27 mouse cellular contexts compared by ENCODE assay signal in the genomic region with DNA sequence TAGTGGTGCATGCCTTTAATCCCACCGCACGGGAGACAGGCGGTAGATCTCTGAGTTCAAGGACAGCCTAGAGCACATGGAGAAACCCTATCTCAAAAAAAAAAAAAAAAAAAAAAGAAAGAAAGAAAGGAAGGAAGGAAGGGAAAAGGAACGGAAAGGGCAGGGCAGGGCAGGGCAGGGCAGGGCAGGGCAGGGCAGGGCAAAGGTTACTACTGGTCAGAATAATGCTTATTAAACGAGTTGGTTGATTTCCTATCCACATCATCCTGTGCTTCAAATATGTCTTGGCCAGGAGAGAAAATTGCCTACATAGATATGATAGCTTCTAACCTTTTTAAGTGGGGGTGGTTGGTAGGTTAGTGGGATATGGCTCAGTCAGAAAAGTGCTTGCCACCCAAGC. TPM values are rescaled to one million over a fixed set of nuclear protein-coding genes. Genes with fewer than 3 reads are reported as not detected.
DNase-seq lines count a peak whose midpoint lies in the region; ATAC-seq and TF ChIP-seq lines count a peak whose summit lies in the region.
"Had no signal": no experiment of that assay in that cellular context is flagged by ENCODE, and none has a peak within 500 bp of the region (broad histone marks: within the 10 kb centered on the region; RNA-seq: fewer than 3 reads in every experiment).

No protein-coding gene starts in this region.

- intact Hi-C loops in heart, postnatal 14 days (cut with DNase I), result no loop called here

- TF ChIP-seq POLR2A in small intestine, adult 2 months (IDR thresholded peaks at IDR 0.05; ENCODE audit: low read depth, low read length), result no peak

- no peaks in the 10 kb centered on the region for H3K9me3 ChIP-seq in intestine, embryonic 15.5 days
- no peaks in the 10 kb centered on the region for H3K9me3 ChIP-seq in intestine, embryonic 16.5 days (ENCODE audit: control insufficient read depth, low read length)
- H3K9me3 ChIP-seq in intestine, postnatal 0 days (ENCODE audit: control insufficient read depth), result no peaks in the 10 kb centered on the region
- H3K9me3 ChIP-seq: G1E had no signal

- no peak overlapping the region for H3K4me3 ChIP-seq in intestine, embryonic 15.5 days (replicated peaks)
- H3K4me3 ChIP-seq in intestine, embryonic 16.5 days (ENCODE audit: low read length), result no peak overlapping the region
- H3K4me3 ChIP-seq in intestine, postnatal 0 days (ENCODE audit: low read depth, low read length), result no peak overlapping the region
- no peak overlapping the region for H3K4me3 ChIP-seq in small intestine, adult 2 months (ENCODE audit: low read depth, low read length)

- no peak overlapping the region for H3K9ac ChIP-seq in intestine, embryonic 15.5 days
- no peak overlapping the region for H3K9ac ChIP-seq in intestine, embryonic 16.5 days (ENCODE audit: low read depth, low read length)
- no peak overlapping the region for H3K9ac ChIP-seq in intestine, postnatal 0 days (ENCODE audit: low read depth, low read length)

- no peaks in the 10 kb centered on the region for H3K36me3 ChIP-seq in intestine, embryonic 15.5 days
- no peaks in the 10 kb centered on the region for H3K36me3 ChIP-seq in intestine, embryonic 16.5 days (ENCODE audit: control insufficient read depth, insufficient read depth, low read length)
- H3K36me3 ChIP-seq in intestine, postnatal 0 days (ENCODE audit: control insufficient read depth, insufficient read depth), result no peaks in the 10 kb centered on the region
- no peaks in the 10 kb centered on the region for H3K36me3 ChIP-seq in small intestine, adult 2 months (ENCODE audit: control insufficient read depth, insufficient read depth, low read length)
- H3K36me3 ChIP-seq: G1E had no signal

- 70% methylated on average over 5 of the region's 5 CpGs for WGBS in intestine, embryonic 15.5 days
- WGBS in intestine, embryonic 16.5 days, result 69% methylated on average over 5 of the region's 5 CpGs
- WGBS in intestine, postnatal 0 days, result 60% methylated on average over 5 of the region's 5 CpGs
- 52% methylated on average over 5 of the region's 5 CpGs for WGBS in small intestine, adult 2 months

- H3K27me3 ChIP-seq in intestine, embryonic 15.5 days (replicated peaks), result no peaks in the 10 kb centered on the region
- H3K27me3 ChIP-seq in intestine, embryonic 16.5 days (replicated peaks; ENCODE audit: control insufficient read depth, insufficient read depth, low read length), result no peaks in the 10 kb centered on the region
- H3K27me3 ChIP-seq in intestine, postnatal 0 days (replicated peaks; ENCODE audit: control insufficient read depth, insufficient read depth, low read length), result no peaks in the 10 kb centered on the region
- no peaks in the 10 kb centered on the region for H3K27me3 ChIP-seq in small intestine, adult 2 months (ENCODE audit: control insufficient read depth, insufficient read depth, low read length)
- H3K27me3 ChIP-seq: CH12.LX, Patski had no signal

- no peak for DNase-seq in layer of hippocampus, adult 18-20 months (ENCODE audit: low spot score in 2 of 2)
- DNase-seq in urinary bladder, postnatal 36 days (ENCODE audit: low spot score in 2 of 2), result no peak
- DNase-seq in heart, postnatal 14 days, result no peak
- DNase-seq: adrenal gland, adult 2 months; adrenal gland, adult 8-10 months; adrenal gland, postnatal 10 days; adrenal gland, postnatal 14 days; adrenal gland, postnatal 25 days; adrenal gland, postnatal 36 days; B cell, adult 2 months; cerebellum, adult 11 months; cerebellum, adult 11-12 months; cerebellum, adult 18-20 months had no signal

- TF ChIP-seq CTCF in intestine, postnatal 0 days (IDR thresholded peaks at IDR 0.05; ENCODE audit: low read depth), result no peak
- TF ChIP-seq CTCF in small intestine, adult 2 months (IDR thresholded peaks at IDR 0.05; ENCODE audit: extremely low read depth, insufficient read length, insufficient replicate concordance, low read depth, low read length), result no peak

- peak; percentile 53; the same call in 1 of the 2 replicates for ATAC-seq in intestine, embryonic 15.5 days
- peak; percentile 48; the same call in 1 of the 2 replicates for ATAC-seq in intestine, embryonic 16.5 days
- peak; percentile 64 for ATAC-seq in intestine, postnatal 0 days
- ATAC-seq in CD4-positive, CD25-positive, alpha-beta regulatory T cell, adult 4 months, result no peak
- ATAC-seq: activated CD4-positive, CD25-positive, alpha-beta regulatory T cell, adult 4 months; Patski had no signal

- no peak overlapping the region for H3K4me2 ChIP-seq in intestine, embryonic 15.5 days (replicated peaks)
- no peak overlapping the region for H3K4me2 ChIP-seq in intestine, embryonic 16.5 days (ENCODE audit: low read depth, low read length)
- no peak overlapping the region for H3K4me2 ChIP-seq in intestine, postnatal 0 days (replicated peaks; ENCODE audit: low read depth)

- H3K4me1 ChIP-seq in intestine, embryonic 15.5 days (replicated peaks), result no peaks in the 10 kb centered on the region
- no peaks in the 10 kb centered on the region for H3K4me1 ChIP-seq in intestine, embryonic 16.5 days (ENCODE audit: control insufficient read depth, insufficient read depth, low read length)
- 0 out of 2 replicates have a peak, but pooled peaks cover 3% of the 10 kb centered on the region for H3K4me1 ChIP-seq in intestine, postnatal 0 days (replicated peaks; ENCODE audit: control insufficient read depth, insufficient read depth, low read length)
- H3K4me1 ChIP-seq in small intestine, adult 2 months (ENCODE audit: control insufficient read depth, insufficient read depth, insufficient read length, low read length), result peaks cover 4% of the 10 kb centered on the region; the same call in 1 of the 2 replicates

- H3K27ac ChIP-seq in intestine, embryonic 15.5 days, result no peak overlapping the region
- no peak overlapping the region for H3K27ac ChIP-seq in intestine, embryonic 16.5 days (ENCODE audit: low read length)
- no peak overlapping the region for H3K27ac ChIP-seq in intestine, postnatal 0 days (ENCODE audit: low read depth, low read length)
- peak overlapping the region; percentile 75 for H3K27ac ChIP-seq in small intestine, adult 2 months (ENCODE audit: insufficient read depth, low read depth, low read length)

RNA-seq across cellular contexts. Expression of a gene that starts 25.2 kb away (rescaled TPM):
- polyA plus RNA-seq in intestine, embryonic 15.5 days (2015; fragmentation: Nextera tagmentation; extraction: Ambion mirVana), result not detected in 2 replicates
- polyA plus RNA-seq in intestine, embryonic 16.5 days (2015; fragmentation: Nextera tagmentation; extraction: Ambion mirVana), result not detected in 2 replicates
- polyA plus RNA-seq in intestine, postnatal 0 days (2015; fragmentation: Nextera tagmentation; extraction: Ambion mirVana), result not detected in 2 replicates
- polyA plus RNA-seq in small intestine, adult 2 months (2012; rRNA removed), result not detected in 2 replicates
- not detected for total RNA-seq in layer of hippocampus, adult 18-20 months (2021)
- not detected for polyA plus RNA-seq in CD4-positive, CD25-positive, alpha-beta regulatory T cell, adult 4 months (2017; shearing (Covaris generic))
- total RNA-seq in heart, postnatal 14 days (2021), result 100 to 1,000 TPM; 303 to 346 TPM
- total RNA-seq: adrenal gland, adult 18-20 months; adrenal gland, adult 2 months; adrenal gland, adult 8-10 months; adrenal gland, postnatal 14 days; adrenal gland, postnatal 25 days; adrenal gland, postnatal 36 days; CH12.LX; ES-E14; G1E; MEL had no signal
- polyA plus RNA-seq: activated CD4-positive, CD25-positive, alpha-beta regulatory T cell, adult 4 months; adrenal gland, adult 2 months; brain, embryonic 14.5 days; C2C12; G1E; Patski had no signal
